Mouse (Mus musculus) heart, adult 2 months (tissue): ENCODE measurements around the gene Car11. TPM values are rescaled to one million over a fixed set of nuclear protein-coding genes. Genes with fewer than 3 reads are reported as not detected.

Experiments used
- DNase-seq, 2 experiments: peaks; one replicate each; pipeline ENCODE4 v3.0.0; 2021
- H3K27ac ChIP-seq: fragments of 200-600 bp; 2 replicates; pipeline ENCODE4 v1.8.1; 2022
- H3K27me3 ChIP-seq: fragments of 200-500 bp; 2 replicates; pipeline ENCODE4 v1.6.1; 2012; ENCODE audit warnings: mild to moderate bottlenecking, low read length, inconsistent platforms, mixed read lengths; ENCODE audit not compliant: control insufficient read depth, insufficient read depth
- H3K36me3 ChIP-seq: fragments of 200-500 bp; 2 replicates; pipeline ENCODE4 v1.6.1; 2012; ENCODE audit warnings: low read length, inconsistent platforms; ENCODE audit not compliant: control insufficient read depth, insufficient read depth
- H3K4me1 ChIP-seq: fragments of 200-500 bp; 2 replicates; pipeline ENCODE4 v1.6.1; 2011; ENCODE audit warnings: low read length; ENCODE audit not compliant: control insufficient read depth, insufficient read depth
- H3K4me3 ChIP-seq: fragments of 200-600 bp; 2 replicates; pipeline ENCODE4 v1.8.1; 2022
- H3K79me2 ChIP-seq: fragments of 200-500 bp; replicated peaks from 2 replicates; pipeline ENCODE4 v1.6.1; 2012; ENCODE audit warnings: mild to moderate bottlenecking, inconsistent platforms, low read length, moderate library complexity, mixed read lengths; ENCODE audit not compliant: control insufficient read depth, insufficient read depth
- H3K9ac ChIP-seq: fragments of 200-500 bp; 2 replicates; pipeline ENCODE4 v1.6.1; 2012; ENCODE audit warnings: low read depth, mild to moderate bottlenecking, control low read depth, inconsistent platforms, low read length, mixed read lengths
- CTCF ChIP-seq: fragments of 200-600 bp; IDR thresholded peaks from 2 replicates; pipeline ENCODE4 v1.8.1; 2022; ENCODE audit warnings: antibody characterized with exemption, mild to moderate bottlenecking, moderate library complexity
- EP300 ChIP-seq: fragments of 200-500 bp; IDR thresholded peaks from 2 replicates; pipeline ENCODE4 v1.6.1; 2011; ENCODE audit warnings: low read depth, low read length, control low read depth; ENCODE audit not compliant: insufficient read depth
- POLR2A ChIP-seq: fragments of 200-500 bp; IDR thresholded peaks from 2 replicates; pipeline ENCODE4 v1.6.1; 2011; ENCODE audit warnings: mild to moderate bottlenecking, low read depth, low read length, control low read depth; ENCODE audit not compliant: insufficient read depth
- WGBS: fragments of 180-500 bp; shearing (Covaris S2); methylation state at CpG from one replicate; pipeline ENCODE4 v1.1.7; 2018; 5-methylcytosine and 5-hydroxymethylcytosine counted together
- intact Hi-C: fragments of 180-260 bp; cut with DNase I; formaldehyde crosslinking; loops from one replicate; pipeline ENCODE4 v1.15.1; 2025
- polyA plus RNA-seq: library from polyadenylated mRNA; depleted of rRNA; stranded (reverse); fragments of >200 nt; gene quantifications from 2 replicates; pipeline ENCODE4 v1.2.3, GENCODE M21; 2012
- total RNA-seq, 2 experiments: library from RNA; stranded (reverse); gene quantifications; 2 replicates each; pipeline ENCODE4 v1.2.3; 2021

The Car11 gene
- total and polyA plus RNA-seq, 3 experiments, result 5.2 to 10.6 (median 6.8) TPM

DNA sequence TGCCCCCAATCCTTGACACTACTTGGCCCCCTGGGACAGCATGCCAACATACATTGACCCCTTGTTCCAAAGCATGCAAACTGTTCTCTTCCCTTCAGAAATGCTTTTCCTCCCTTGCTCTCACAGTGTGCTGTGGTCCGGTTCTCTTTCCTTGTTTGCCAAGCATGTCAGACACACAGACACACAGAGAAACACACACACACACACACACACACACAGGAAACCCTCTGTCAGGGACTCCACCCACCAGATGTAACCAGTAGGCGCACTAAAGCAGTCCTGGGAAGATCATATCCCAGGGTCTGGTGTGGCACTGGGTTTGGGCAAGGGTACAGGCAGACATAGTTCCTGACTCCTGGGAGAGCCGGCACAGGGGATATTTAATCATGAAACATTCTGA is 12.8 kb upstream of the Car11 start:
- TF ChIP-seq CTCF, result no peak
- TF ChIP-seq EP300, result no peak
- no peak for TF ChIP-seq POLR2A
- intact Hi-C loops, result loop anchor here (10.0 kb wide), 1 partner anchor 132 kb away; the partner anchor contains the start of gene Hsd17b14
- H3K27me3 ChIP-seq, result no peaks in the 10 kb centered on the region
- DNase-seq, result no peak
- no peak overlapping the region for H3K27ac ChIP-seq
- 46% methylated on average over 3 of the region's 3 CpGs for WGBS
- no peaks in the 10 kb centered on the region for H3K79me2 ChIP-seq
- no peak overlapping the region for H3K9ac ChIP-seq
- no peaks in the 10 kb centered on the region for H3K36me3 ChIP-seq
- peaks cover 3% of the 10 kb centered on the region for H3K4me1 ChIP-seq
- no peak overlapping the region for H3K4me3 ChIP-seq

DNA sequence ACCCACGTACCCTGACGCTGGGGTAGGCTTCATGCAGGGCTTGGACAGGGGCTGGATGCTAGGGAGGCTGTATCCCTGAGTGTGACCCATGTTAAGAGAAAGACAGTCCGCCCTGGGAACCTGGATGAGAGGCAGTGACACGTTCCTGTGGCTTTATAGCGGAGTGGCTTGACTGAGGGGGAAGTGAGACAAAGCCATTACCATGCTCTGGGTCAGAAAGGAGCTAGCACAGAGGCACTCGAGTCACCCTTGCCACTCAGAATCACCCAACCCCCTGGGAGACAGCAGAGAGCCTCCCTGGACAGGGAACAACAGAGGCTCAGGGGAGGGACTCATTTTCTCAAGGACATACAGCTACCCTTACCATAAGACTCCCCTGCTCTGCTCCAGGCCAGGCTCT is 10.5 kb upstream of the Car11 start:
- 80% methylated on average over 6 of the region's 6 CpGs for WGBS
- no peaks in the 10 kb centered on the region for H3K79me2 ChIP-seq
- no peak for DNase-seq
- TF ChIP-seq EP300 (no peak), CTCF (no peak), POLR2A (no peak)
- no peaks in the 10 kb centered on the region for H3K27me3 ChIP-seq
- intact Hi-C loops, result loop anchor here (10.0 kb wide), 1 partner anchor 134 kb away; the partner anchor contains the start of gene Hsd17b14
- H3K4me1 ChIP-seq, result peaks cover 1% of the 10 kb centered on the region; the same call in 1 of the 2 replicates
- no peak overlapping the region for H3K27ac ChIP-seq
- H3K36me3 ChIP-seq, result no peaks in the 10 kb centered on the region
- no peak overlapping the region for H3K4me3 ChIP-seq
- H3K9ac ChIP-seq, result no peak overlapping the region

DNA sequence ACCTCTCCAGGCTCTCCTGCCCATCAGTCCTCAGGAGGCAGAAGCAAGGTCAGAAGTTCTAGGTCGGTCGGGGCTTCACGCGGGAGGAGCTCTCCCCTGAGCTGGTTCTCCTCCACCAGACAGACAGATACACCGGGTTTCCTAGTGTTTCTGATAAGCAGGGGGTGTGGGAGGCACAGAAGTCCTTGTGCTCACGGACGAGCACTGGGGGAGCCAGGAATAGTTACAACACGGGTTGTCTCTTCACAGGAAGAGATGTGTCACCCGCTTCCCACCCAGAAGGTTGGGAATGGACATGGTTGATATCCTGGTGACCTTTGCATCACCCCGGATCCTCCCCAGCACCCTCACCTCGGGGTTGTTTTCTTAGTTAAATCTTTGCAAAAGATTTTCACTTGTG is 9.8 kb upstream of the Car11 start:
- H3K27me3 ChIP-seq, result no peaks in the 10 kb centered on the region
- H3K79me2 ChIP-seq, result no peaks in the 10 kb centered on the region
- TF ChIP-seq POLR2A, result no peak
- no peaks in the 10 kb centered on the region for H3K36me3 ChIP-seq
- peaks cover 1% of the 10 kb centered on the region; the same call in 1 of the 2 replicates for H3K4me1 ChIP-seq
- 14% methylated on average over 11 of the region's 11 CpGs for WGBS
- no peak overlapping the region for H3K9ac ChIP-seq
- intact Hi-C loops, result loop anchor here (10.0 kb wide), 1 partner anchor 135 kb away; the partner anchor contains the start of gene Hsd17b14
- no peak overlapping the region for H3K4me3 ChIP-seq
- DNase-seq, result no peak
- H3K27ac ChIP-seq, result no peak overlapping the region

DNA sequence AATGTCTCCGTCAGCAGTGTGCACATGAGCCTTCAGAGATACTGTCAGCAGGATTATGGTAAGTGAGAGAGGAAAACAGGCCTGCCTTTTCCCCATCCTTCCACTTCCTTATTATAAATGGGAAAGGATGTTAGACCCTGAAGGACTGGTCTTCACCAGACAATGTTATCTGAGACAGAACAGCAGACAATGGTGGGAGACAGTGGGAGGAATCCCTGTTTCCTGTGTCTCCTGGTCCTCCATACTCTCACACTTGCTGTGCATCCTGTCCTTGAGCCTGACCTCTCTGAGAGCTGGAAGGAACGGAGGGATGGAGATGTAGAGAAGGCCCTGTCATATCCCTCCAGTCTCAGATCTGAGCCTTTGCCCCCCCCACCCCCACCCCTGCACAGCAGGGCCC is 7.3 kb upstream of the Car11 start:
- no peak for TF ChIP-seq EP300
- no peak for TF ChIP-seq POLR2A
- no peak for TF ChIP-seq CTCF
- intact Hi-C loops, result no loop called here
- 76% methylated on average over 2 of the region's 2 CpGs for WGBS

DNA sequence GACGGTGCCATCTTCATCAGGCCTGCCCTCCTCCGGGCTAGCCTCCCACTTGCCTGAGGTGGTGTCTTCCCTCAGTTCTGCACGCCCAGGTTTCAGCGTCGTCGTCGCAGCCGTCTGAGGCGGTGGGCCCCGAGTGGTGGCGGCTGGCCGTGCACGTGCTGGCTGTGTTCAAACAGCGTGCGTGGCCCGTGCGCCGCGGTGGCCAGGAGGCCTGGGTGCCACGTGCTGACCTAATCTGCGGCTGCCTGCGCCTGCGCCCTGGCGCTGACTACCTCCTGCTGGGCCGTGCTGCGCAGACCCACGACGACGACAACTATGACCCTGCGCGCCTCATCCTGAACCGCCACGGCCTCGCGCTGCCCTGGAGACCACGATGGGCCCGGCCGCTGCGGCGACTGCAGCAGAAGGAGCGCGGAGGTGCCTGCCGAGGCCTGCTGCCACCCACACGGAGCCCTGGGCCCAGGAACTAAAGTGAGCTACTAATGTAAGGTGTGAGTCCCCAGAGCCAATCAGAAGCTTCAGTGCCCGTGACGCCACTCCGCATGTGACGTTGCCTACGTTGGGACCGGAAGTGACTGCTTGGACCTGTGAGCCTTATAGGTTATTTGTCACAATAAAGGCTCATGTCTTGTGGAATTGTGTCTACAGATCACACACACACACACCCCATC is 5.6 kb upstream of the Car11 start, which contains the start of gene Sec1:
TSS of gene Sec1 (minus strand) at position 482 of the 671 bp plus-strand sequence.
- Histone ChIP-seq H3K36me3 (no peaks in the 10 kb centered on the region), H3K9ac (no peak within 1 kb of the TSS), H3K4me3 (no peak within 1 kb of the TSS), H3K27ac (no peak within 1 kb of the TSS), H3K4me1 (peaks cover 1% of the 10 kb centered on the region; the same call in 1 of the 2 replicates), H3K79me2 (no peaks in the 10 kb centered on the region), H3K27me3 (no peaks in the 10 kb centered on the region)
- WGBS, result 91% methylated on average over 50 of the region's 50 CpGs
- intact Hi-C loops, result no loop called here
- TF ChIP-seq POLR2A (no peak), EP300 (no peak), CTCF (no peak)
- no peak for DNase-seq

More for the DNA sequence above, 7.3 kb upstream of the Car11 start:
- no peak overlapping the region for H3K27ac ChIP-seq
- no peaks in the 10 kb centered on the region for H3K79me2 ChIP-seq
- no peaks in the 10 kb centered on the region for H3K36me3 ChIP-seq
- DNase-seq, result no peak
- H3K4me3 ChIP-seq, result no peak overlapping the region
- H3K9ac ChIP-seq, result no peak overlapping the region
- H3K4me1 ChIP-seq, result peaks cover 1% of the 10 kb centered on the region; the same call in 1 of the 2 replicates
- H3K27me3 ChIP-seq, result no peaks in the 10 kb centered on the region

DNA sequence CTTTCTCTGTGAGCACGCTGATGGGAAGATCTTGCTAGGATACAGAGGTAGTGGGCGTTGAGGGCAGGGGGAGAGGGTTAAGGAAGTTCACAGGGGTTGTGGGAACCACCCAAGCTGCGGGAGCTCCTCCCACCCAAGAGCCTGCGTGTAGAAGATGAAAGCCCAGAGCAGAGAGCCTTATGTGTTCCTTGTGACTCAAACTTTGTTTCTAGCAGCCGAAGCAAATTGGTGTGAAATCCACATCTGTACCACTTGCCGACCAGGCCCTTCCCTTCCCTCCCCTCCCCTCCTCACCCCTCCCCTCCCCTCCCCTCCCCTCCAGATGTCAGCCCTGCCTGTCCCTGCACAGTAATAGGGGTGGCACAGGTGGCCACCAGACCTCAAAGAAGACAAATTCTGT is 4.5 kb upstream of the Car11 start:
- Histone ChIP-seq H3K9ac (no peak overlapping the region), H3K79me2 (no peaks in the 10 kb centered on the region), H3K27ac (no peak overlapping the region), H3K27me3 (0 out of 2 replicates have a peak, but pooled peaks cover 3% of the 10 kb centered on the region), H3K36me3 (no peaks in the 10 kb centered on the region), H3K4me3 (no peak overlapping the region), H3K4me1 (0 out of 2 replicates have a peak, but pooled peaks cover 1% of the 10 kb centered on the region)
- TF ChIP-seq CTCF (no peak), EP300 (no peak), POLR2A (no peak)
- 30% methylated on average over 6 of the region's 6 CpGs for WGBS
- DNase-seq, result no peak
- intact Hi-C loops, result no loop called here
